Mouse (Mus musculus) Patski (cell line): Measurements from ENCODE around the gene Lypd4. TPM values are rescaled to one million over a fixed set of nuclear protein-coding genes. Genes with fewer than 3 reads are reported as not detected.

Experiments used
- ATAC-seq: fragments of 100-300 bp; one replicate; pipeline ENCODE4 v1.8.0; 2021
- CTCF ChIA-PET: fragments of 350-600 bp; sonication (Branson Sonifier 250); formaldehyde crosslinking; loops from one replicate; lab custom pipeline; 2022; ENCODE audit warnings: inconsistent platforms; lab: Charles Lee
- POLR2A ChIA-PET: fragments of 350-600 bp; sonication (Branson Sonifier 250); formaldehyde crosslinking; loops from one replicate; lab custom pipeline; 2022; ENCODE audit warnings: antibody characterized with exemption, inconsistent platforms; lab: Charles Lee
- DNase-seq: peaks from one replicate; pipeline ENCODE4 v3.0.0-alpha.2; 2011; ENCODE audit warnings: low read depth, low spot score
- H3K27me3 ChIP-seq: fragments of 371-371 bp; one replicate; pipeline ENCODE4 v1.5.1; 2021
- CTCF ChIP-seq: fragments of 100-300 bp; IDR thresholded peaks from one replicate; pipeline ENCODE4 v1.5.1; 2021
- in situ Hi-C: fragments of 300-500 bp; cut with MboI; formaldehyde crosslinking; loops from 3 replicates; pipeline ENCODE4 v1.11.1; 2018; ENCODE audit warnings: low pct_unique_long_range_greater_than_20kb, mixed read lengths
- polyA plus RNA-seq: library from polyadenylated mRNA; unstranded; gene quantifications from one replicate; pipeline ENCODE4 v1.2.3, GENCODE M21; 2021

Lypd4 gene
- polyA plus RNA-seq, 1 experiment from 2014 or later = 0.10 TPM

GRCm38 (mm10) chr7:24877588-24877987, 7.8 kb upstream of the Lypd4 start:
- no peak for TF ChIP-seq CTCF
- ATAC-seq (no peak), DNase-seq (no peak)
- H3K27me3 ChIP-seq = peaks cover 11% of the 10 kb centered on the region
- ChIA-PET POLR2A (no interaction called here), CTCF (interaction anchor here (0.7 to 1.3 kb wide), 2 partner anchors 13 to 175 kb away, joined by 3 read pairs; no protein-coding TSS in a partner anchor)
- in situ Hi-C loops = no loop called here

- H3K27me3 ChIP-seq = peaks cover 4% of the 10 kb centered on the region
- ATAC-seq = no peak
- DNase-seq = no peak
- in situ Hi-C loops = no loop called here
- ChIA-PET CTCF (no interaction called here), POLR2A (interaction anchor here (1.0 to 1.9 kb wide), 2 partner anchors 10 to 18 kb away, joined by 3 to 6 read pairs; no protein-coding TSS in a partner anchor)
- no peak for TF ChIP-seq CTCF
These were observed 661 bp downstream of the Lypd4 start for GRCm38 (mm10) chr7:24869080-24869479.

- DNase-seq (no peak), ATAC-seq (no peak)
- no peaks in the 10 kb centered on the region for H3K27me3 ChIP-seq
- in situ Hi-C loops = no loop called here
- ChIA-PET CTCF (interaction anchor here (1.3 kb wide), 1 partner anchor 13 kb away, joined by 3 read pairs; no protein-coding TSS in a partner anchor), POLR2A (no interaction called here)
- TF ChIP-seq CTCF = no peak
These were observed 5.6 kb downstream of the Lypd4 start for GRCm38 (mm10) chr7:24864156-24864555.

GRCm38 (mm10) chr7:24862853-24863252, 6.9 kb downstream of the Lypd4 start:
- in situ Hi-C loops = no loop called here
- H3K27me3 ChIP-seq = no peaks in the 10 kb centered on the region
- ChIA-PET POLR2A (no interaction called here), CTCF (no interaction called here)
- ATAC-seq (no peak), DNase-seq (no peak)
- TF ChIP-seq CTCF = no peak

GRCm38 (mm10) chr7:24861913-24862312, 7.8 kb downstream of the Lypd4 start, which contains the start of gene Gm9844:
Gene Gm9844, plus strand, starts transcription at chr7:24862213.
- H3K27me3 ChIP-seq = no peaks in the 10 kb centered on the region
- no peak for TF ChIP-seq CTCF
- CTCF ChIA-PET = no interaction called here
- POLR2A ChIA-PET = no interaction called here
- ATAC-seq (no peak), DNase-seq (no peak)
- in situ Hi-C loops = no loop called here

GRCm38 (mm10) chr7:24859234-24859633, 10.5 kb downstream of the Lypd4 start:
- no peaks in the 10 kb centered on the region for H3K27me3 ChIP-seq
- ATAC-seq (no peak), DNase-seq (no peak)
- TF ChIP-seq CTCF = no peak
- CTCF ChIA-PET = no interaction called here
- POLR2A ChIA-PET = no interaction called here
- in situ Hi-C loops = no loop called here

GRCm38 (mm10) chr7:24856460-24857120, 13.2 kb downstream of the Lypd4 start:
- in situ Hi-C loops = no loop called here
- no peaks in the 10 kb centered on the region for H3K27me3 ChIP-seq
- DNase-seq (no peak), ATAC-seq (no peak)
- ChIA-PET CTCF (no interaction called here), POLR2A (no interaction called here)
- TF ChIP-seq CTCF = no peak

- CTCF ChIA-PET = no interaction called here
- DNase-seq (no peak), ATAC-seq (no peak)
- TF ChIP-seq CTCF = no peak
- H3K27me3 ChIP-seq = no peaks in the 10 kb centered on the region
- POLR2A ChIA-PET = interaction anchor here (0.6 kb wide), 1 partner anchor 11 kb away, joined by 3 read pairs; no protein-coding TSS in a partner anchor
- in situ Hi-C loops = no loop called here
These were observed 16.0 kb downstream of the Lypd4 start for GRCm38 (mm10) chr7:24853695-24854094.

GRCm38 (mm10) chr7:24853233-24853563, 16.5 kb downstream of the Lypd4 start:
- no peak for TF ChIP-seq CTCF
- CTCF ChIA-PET = no interaction called here
- POLR2A ChIA-PET = interaction anchor here (0.6 kb wide), 1 partner anchor 10 kb away, joined by 3 read pairs; no protein-coding TSS in a partner anchor
- in situ Hi-C loops = no loop called here
- DNase-seq (no peak), ATAC-seq (no peak)
- no peaks in the 10 kb centered on the region for H3K27me3 ChIP-seq

GRCm38 (mm10) chr7:24852557-24853232, 17.0 kb downstream of the Lypd4 start:
- in situ Hi-C loops = no loop called here
- H3K27me3 ChIP-seq = no peaks in the 10 kb centered on the region
- ATAC-seq (no peak), DNase-seq (no peak)
- TF ChIP-seq CTCF = no peak
- POLR2A ChIA-PET = no interaction called here
- CTCF ChIA-PET = no interaction called here
